Mouse (Mus musculus): Measurements from ENCODE around the gene Smc6. TPM values are rescaled to one million over a fixed set of nuclear protein-coding genes. Genes with fewer than 3 reads are reported as not detected.

The Smc6 gene
- total and polyA plus RNA-seq, 3 experiments: 97.5 to 132 (median 108) TPM

DNA sequence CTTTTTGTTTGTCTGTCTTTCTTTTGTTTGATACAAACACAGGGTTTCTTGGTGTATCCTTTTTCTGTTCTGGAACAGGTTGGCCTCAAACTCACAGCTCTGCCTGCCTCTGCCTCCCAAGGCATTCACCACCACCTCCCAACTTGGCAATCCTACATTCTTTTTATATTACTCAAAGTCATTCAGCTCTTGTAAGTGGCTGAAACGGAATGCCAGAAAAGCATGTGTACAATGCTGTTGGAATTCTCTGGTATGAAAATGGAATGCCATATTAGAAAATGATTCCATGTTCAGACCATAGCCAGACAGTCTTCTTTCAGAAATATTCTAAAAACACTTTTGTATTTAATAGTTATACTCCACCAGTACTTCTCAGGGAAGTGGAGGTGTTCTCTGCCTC, 7.5 kb downstream of the Smc6 start:
- peaks cover 58% of the 10 kb centered on the region for H3K36me3 ChIP-seq (replicated peaks)
- H3K4me1 ChIP-seq (ENCODE audit: insufficient read depth, low read depth, low read length): peaks cover 12% of the 10 kb centered on the region
- no peak for TF ChIP-seq POLR2AphosphoS5 (IDR thresholded peaks at IDR 0.05; ENCODE audit: insufficient replicate concordance, low read depth, low read length)
- no peak for TF ChIP-seq GATA2 (IDR thresholded peaks at IDR 0.05; ENCODE audit: borderline replicate concordance, low read depth, low read length)
- no peak for TF ChIP-seq TAL1 (conservative IDR thresholded peaks at IDR 0.05; ENCODE audit: low read depth, low read length)
- no peak for TF ChIP-seq CTCF (IDR thresholded peaks at IDR 0.05; ENCODE audit: low read depth, low read length)
- TF ChIP-seq GATA1 (IDR thresholded peaks at IDR 0.05; ENCODE audit: borderline replicate concordance, low read length): no peak
- no peaks in the 10 kb centered on the region for H3K9me3 ChIP-seq (replicated peaks)
- no peaks in the 10 kb centered on the region for H3K27me3 ChIP-seq (ENCODE audit: insufficient read depth, low read length)
- no peak overlapping the region for H3K4me3 ChIP-seq (ENCODE audit: low read depth, low read length)
- DNase-seq (ENCODE audit: low spot score): no peak
- no peak for ATAC-seq (ENCODE audit: extremely low read depth, insufficient number of reproducible peaks, low FRiP score, poor library complexity, severe bottlenecking)

DNA sequence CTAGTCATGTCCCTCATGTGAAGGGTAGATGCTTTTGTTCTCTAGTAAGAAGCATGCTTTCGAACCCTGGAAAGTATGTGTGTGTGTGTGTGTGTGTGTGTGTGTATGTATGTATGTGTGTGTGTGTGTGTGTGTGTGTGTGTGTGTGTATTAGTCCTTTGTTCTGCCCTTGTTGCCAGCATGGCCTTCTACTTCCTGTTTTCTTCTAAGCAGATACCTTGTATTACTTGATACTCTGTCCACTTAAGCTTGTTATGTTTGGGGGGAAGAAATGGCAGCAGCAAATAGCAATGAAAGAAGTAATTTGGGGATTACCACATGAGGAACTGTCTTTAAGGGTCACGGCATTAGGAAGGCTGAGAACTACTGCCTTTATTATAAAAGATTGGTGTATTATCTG, 10.9 kb downstream of the Smc6 start:
- H3K9me3 ChIP-seq (replicated peaks): no peaks in the 10 kb centered on the region
- ATAC-seq (ENCODE audit: extremely low read depth, insufficient number of reproducible peaks, low FRiP score, poor library complexity, severe bottlenecking) (no peak), DNase-seq (ENCODE audit: low spot score) (no peak)
- TF ChIP-seq GATA2 (IDR thresholded peaks at IDR 0.05; ENCODE audit: borderline replicate concordance, low read depth, low read length) (no peak), TAL1 (conservative IDR thresholded peaks at IDR 0.05; ENCODE audit: low read depth, low read length) (no peak), POLR2AphosphoS5 (IDR thresholded peaks at IDR 0.05; ENCODE audit: insufficient replicate concordance, low read depth, low read length) (no peak)
- H3K4me3 ChIP-seq (ENCODE audit: low read depth, low read length): no peak overlapping the region
- no peaks in the 10 kb centered on the region for H3K27me3 ChIP-seq (ENCODE audit: insufficient read depth, low read length)
- peaks cover 78% of the 10 kb centered on the region for H3K36me3 ChIP-seq (replicated peaks)
- H3K4me1 ChIP-seq (ENCODE audit: insufficient read depth, low read depth, low read length): peaks cover 3% of the 10 kb centered on the region

DNA sequence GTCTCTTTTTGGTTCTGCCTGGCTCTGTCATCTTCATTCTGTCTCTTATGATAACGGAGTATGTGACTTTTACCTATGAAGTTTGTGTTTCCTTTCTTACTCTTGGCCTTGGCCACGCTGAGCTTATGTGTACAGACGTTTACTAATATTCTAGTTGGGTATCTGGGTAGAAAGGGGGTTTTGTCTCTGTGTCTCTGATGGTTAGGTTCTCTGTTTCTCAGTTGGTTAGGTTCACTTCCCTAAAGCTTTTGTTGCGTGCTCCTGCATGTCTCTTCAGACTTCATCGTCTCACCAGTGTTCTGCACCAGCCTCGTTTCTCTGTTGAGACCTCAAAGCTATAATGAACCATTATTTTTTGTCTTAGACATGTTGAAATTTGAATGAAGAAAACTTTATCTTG, 11.5 kb downstream of the Smc6 start:
- Histone ChIP-seq H3K4me3 (ENCODE audit: low read depth, low read length) (no peak overlapping the region), H3K27me3 (ENCODE audit: insufficient read depth, low read length) (no peaks in the 10 kb centered on the region), H3K9me3 (replicated peaks) (no peaks in the 10 kb centered on the region), H3K4me1 (ENCODE audit: insufficient read depth, low read depth, low read length) (peaks cover 3% of the 10 kb centered on the region), H3K36me3 (replicated peaks) (peaks cover 78% of the 10 kb centered on the region)
- no peak for DNase-seq (ENCODE audit: low spot score)
- no peak for TF ChIP-seq TAL1 (conservative IDR thresholded peaks at IDR 0.05; ENCODE audit: low read depth, low read length)
- no peak for TF ChIP-seq GATA1 (IDR thresholded peaks at IDR 0.05; ENCODE audit: borderline replicate concordance, low read length)
- TF ChIP-seq GATA2 (IDR thresholded peaks at IDR 0.05; ENCODE audit: borderline replicate concordance, low read depth, low read length): no peak
- TF ChIP-seq CTCF (IDR thresholded peaks at IDR 0.05; ENCODE audit: low read depth, low read length): no peak
- no peak for TF ChIP-seq POLR2AphosphoS5 (IDR thresholded peaks at IDR 0.05; ENCODE audit: insufficient replicate concordance, low read depth, low read length)
- ATAC-seq (ENCODE audit: extremely low read depth, insufficient number of reproducible peaks, low FRiP score, poor library complexity, severe bottlenecking): no peak

DNA sequence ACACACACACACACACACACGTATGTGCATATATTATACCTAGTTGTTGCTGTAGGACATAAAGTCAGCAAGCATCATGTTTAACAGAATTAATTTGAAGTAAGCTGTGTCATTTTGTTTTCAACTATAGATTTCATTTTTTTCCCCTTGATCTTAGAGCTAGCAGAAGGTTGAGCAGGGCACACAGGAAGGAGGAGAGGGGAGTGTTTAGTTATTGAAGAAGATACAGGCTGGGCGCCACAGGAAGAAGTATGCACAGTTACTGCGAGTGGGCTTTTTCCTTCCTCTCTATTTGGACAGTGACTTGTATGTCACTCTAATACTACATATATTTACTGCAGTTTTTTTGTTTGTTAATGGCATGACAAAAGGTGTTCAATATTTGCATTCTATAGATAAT, 14.2 kb downstream of the Smc6 start:
- ATAC-seq (ENCODE audit: extremely low read depth, insufficient number of reproducible peaks, low FRiP score, poor library complexity, severe bottlenecking) (no peak), DNase-seq (ENCODE audit: low spot score) (no peak)
- Histone ChIP-seq H3K36me3 (replicated peaks) (peaks cover 73% of the 10 kb centered on the region), H3K27me3 (ENCODE audit: insufficient read depth, low read length) (no peaks in the 10 kb centered on the region), H3K9me3 (replicated peaks) (no peaks in the 10 kb centered on the region), H3K4me3 (ENCODE audit: low read depth, low read length) (no peak overlapping the region), H3K4me1 (ENCODE audit: insufficient read depth, low read depth, low read length) (peaks cover 3% of the 10 kb centered on the region)
- TF ChIP-seq GATA2 (IDR thresholded peaks at IDR 0.05; ENCODE audit: borderline replicate concordance, low read depth, low read length) (no peak), CTCF (IDR thresholded peaks at IDR 0.05; ENCODE audit: low read depth, low read length) (no peak), POLR2AphosphoS5 (IDR thresholded peaks at IDR 0.05; ENCODE audit: insufficient replicate concordance, low read depth, low read length) (no peak), TAL1 (conservative IDR thresholded peaks at IDR 0.05; ENCODE audit: low read depth, low read length) (no peak), GATA1 (IDR thresholded peaks at IDR 0.05; ENCODE audit: borderline replicate concordance, low read length) (no peak)

DNA sequence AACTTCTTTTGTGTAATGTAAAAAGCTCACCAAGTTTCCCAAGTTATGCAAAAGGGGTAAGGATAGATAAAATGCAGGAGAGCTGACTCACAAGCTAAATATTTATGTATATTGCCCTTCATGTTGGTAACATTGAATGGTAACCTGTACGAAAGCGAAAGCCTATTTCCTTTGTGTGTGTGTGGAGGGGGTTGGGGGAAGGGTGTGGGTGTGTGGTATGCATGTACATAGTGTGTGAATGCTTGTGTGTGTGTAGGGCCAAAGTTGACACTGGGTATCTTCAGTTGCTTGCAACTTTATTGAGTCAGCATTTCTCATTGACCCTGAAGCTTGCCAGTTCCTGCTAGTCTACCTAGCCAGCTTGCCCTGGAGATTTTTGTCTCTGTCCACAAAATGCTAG, 15.9 kb downstream of the Smc6 start:
- TF ChIP-seq CTCF (IDR thresholded peaks at IDR 0.05; ENCODE audit: low read depth, low read length) (no peak), TAL1 (conservative IDR thresholded peaks at IDR 0.05; ENCODE audit: low read depth, low read length) (no peak), GATA2 (IDR thresholded peaks at IDR 0.05; ENCODE audit: borderline replicate concordance, low read depth, low read length) (no peak), POLR2AphosphoS5 (IDR thresholded peaks at IDR 0.05; ENCODE audit: insufficient replicate concordance, low read depth, low read length) (no peak), GATA1 (IDR thresholded peaks at IDR 0.05; ENCODE audit: borderline replicate concordance, low read length) (no peak)
- no peaks in the 10 kb centered on the region for H3K27me3 ChIP-seq (ENCODE audit: insufficient read depth, low read length)
- no peaks in the 10 kb centered on the region for H3K4me1 ChIP-seq (ENCODE audit: insufficient read depth, low read depth, low read length)
- no peaks in the 10 kb centered on the region for H3K9me3 ChIP-seq (replicated peaks)
- peaks cover 75% of the 10 kb centered on the region for H3K36me3 ChIP-seq (replicated peaks)
- ATAC-seq (ENCODE audit: extremely low read depth, insufficient number of reproducible peaks, low FRiP score, poor library complexity, severe bottlenecking) (no peak), DNase-seq (ENCODE audit: low spot score) (no peak)
- no peak overlapping the region for H3K4me3 ChIP-seq (ENCODE audit: low read depth, low read length)

DNA sequence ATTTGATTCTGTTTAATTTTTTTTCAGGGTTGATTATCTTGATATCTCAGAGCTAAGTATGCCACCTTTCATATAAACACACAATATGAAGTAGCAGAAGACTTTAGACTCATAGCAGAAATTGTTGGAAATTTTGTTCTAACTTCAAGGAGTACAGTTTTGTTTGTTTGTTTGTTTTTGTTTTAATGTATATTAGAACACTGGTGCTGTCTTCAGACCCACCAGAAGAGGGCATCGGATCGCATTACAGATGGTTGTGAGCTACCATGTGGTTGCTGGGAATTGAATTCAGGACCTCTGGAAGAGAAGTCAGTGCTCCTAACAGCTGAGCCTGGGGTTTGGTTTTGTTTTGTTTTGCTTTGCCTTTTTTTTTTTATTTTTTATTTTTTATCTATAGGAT, 20.7 kb downstream of the Smc6 start:
- H3K36me3 ChIP-seq (replicated peaks): peaks cover 73% of the 10 kb centered on the region
- DNase-seq (ENCODE audit: low spot score): no peak
- H3K27me3 ChIP-seq (ENCODE audit: insufficient read depth, low read length): no peaks in the 10 kb centered on the region
- no peaks in the 10 kb centered on the region for H3K9me3 ChIP-seq (replicated peaks)
- no peak for ATAC-seq (ENCODE audit: extremely low read depth, insufficient number of reproducible peaks, low FRiP score, poor library complexity, severe bottlenecking)
- no peak for TF ChIP-seq TAL1 (conservative IDR thresholded peaks at IDR 0.05; ENCODE audit: low read depth, low read length)
- TF ChIP-seq GATA2 (IDR thresholded peaks at IDR 0.05; ENCODE audit: borderline replicate concordance, low read depth, low read length): no peak
- TF ChIP-seq GATA1 (IDR thresholded peaks at IDR 0.05; ENCODE audit: borderline replicate concordance, low read length): no peak
- H3K4me1 ChIP-seq (ENCODE audit: insufficient read depth, low read depth, low read length): no peaks in the 10 kb centered on the region
- no peak overlapping the region for H3K4me3 ChIP-seq (ENCODE audit: low read depth, low read length)

DNA sequence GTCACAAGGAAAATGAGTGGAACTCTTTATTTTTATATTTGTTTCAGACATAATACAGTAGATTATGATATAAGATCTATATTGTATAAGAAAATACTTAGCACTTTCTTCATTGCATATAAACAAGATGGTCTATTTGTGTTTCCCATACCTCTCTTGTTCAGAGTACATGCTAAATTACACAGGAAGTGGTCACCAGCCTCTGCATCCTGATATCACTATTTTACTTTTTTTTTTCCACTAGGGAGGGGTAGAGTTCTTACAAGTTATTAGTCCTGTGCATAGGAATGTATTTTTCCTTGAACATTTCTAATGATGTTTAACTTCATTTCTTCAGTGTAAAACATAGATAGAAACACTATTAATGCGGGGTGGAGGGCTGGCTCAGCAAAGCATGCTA, 35.2 kb downstream of the Smc6 start:
- no peaks in the 10 kb centered on the region for H3K4me1 ChIP-seq (ENCODE audit: insufficient read depth, low read depth, low read length)
- no peak for DNase-seq (ENCODE audit: low spot score)
- H3K4me3 ChIP-seq (ENCODE audit: low read depth, low read length): no peak overlapping the region
- no peak for TF ChIP-seq GATA2 (IDR thresholded peaks at IDR 0.05; ENCODE audit: borderline replicate concordance, low read depth, low read length)
- TF ChIP-seq POLR2AphosphoS5 (IDR thresholded peaks at IDR 0.05; ENCODE audit: insufficient replicate concordance, low read depth, low read length): no peak
- TF ChIP-seq GATA1 (IDR thresholded peaks at IDR 0.05; ENCODE audit: borderline replicate concordance, low read length): no peak
- TF ChIP-seq TAL1 (conservative IDR thresholded peaks at IDR 0.05; ENCODE audit: low read depth, low read length): no peak
- TF ChIP-seq CTCF (IDR thresholded peaks at IDR 0.05; ENCODE audit: low read depth, low read length): no peak
- ATAC-seq (ENCODE audit: extremely low read depth, insufficient number of reproducible peaks, low FRiP score, poor library complexity, severe bottlenecking): no peak
- H3K36me3 ChIP-seq (replicated peaks): peaks cover 73% of the 10 kb centered on the region
- no peaks in the 10 kb centered on the region for H3K27me3 ChIP-seq (ENCODE audit: insufficient read depth, low read length)
- no peaks in the 10 kb centered on the region for H3K9me3 ChIP-seq (replicated peaks)
